Mouse (Mus musculus) layer of hippocampus, adult 2 months (tissue): Measurements from ENCODE around the gene Jak1. TPM values are rescaled to one million over a fixed set of nuclear protein-coding genes. Genes with fewer than 3 reads are reported as not detected.
"Not testable (repeated sequence)": the region's sequence is repeated elsewhere in the genome, so short reads cannot be mapped to it uniquely, and the experiment has no call there.

ENCODE experiments used
- DNase-seq, 2 experiments: peaks; one replicate each; pipeline ENCODE4 v3.0.0; 2022; ENCODE audit warnings: low spot score in 2 of 2
- H3K27ac ChIP-seq: fragments of 200-600 bp; 2 replicates; pipeline ENCODE4 v1.8.1; 2022
- H3K4me3 ChIP-seq: fragments of 200-600 bp; 2 replicates; pipeline ENCODE4 v1.8.1; 2022; ENCODE audit warnings: mild to moderate bottlenecking
- CTCF ChIP-seq: fragments of 200-600 bp; conservative IDR thresholded peaks from 2 replicates; pipeline ENCODE4 v1.8.1; 2022; ENCODE audit warnings: antibody characterized with exemption, mild to moderate bottlenecking, moderate library complexity
- total RNA-seq, 2 experiments: library from RNA; stranded (reverse); gene quantifications; 2 replicates each; pipeline ENCODE4 v1.2.3; 2021

Gene Jak1
- total RNA-seq, 2 experiments from 2014 or later, result 124 to 128 TPM

- Histone ChIP-seq H3K27ac (peak overlapping the region; percentile 54; the same call in 1 of the 2 replicates), H3K4me3 (peak overlapping the region; percentile 57)
- peak in 1 of 2 experiments; percentile 21 for DNase-seq
- TF ChIP-seq CTCF, result no peak
Observed at GRCm38 (mm10) chr4:101292736-101293541, 27.9 kb upstream of the Jak1 start.

- 0 out of 2 replicates have a peak, but pooled peaks have one; percentile 19 for TF ChIP-seq CTCF
- H3K4me3 ChIP-seq, result peak overlapping the region; percentile 57
- peak; percentile 48 to 71 for DNase-seq
- peak overlapping the region; percentile 54; the same call in 1 of the 2 replicates for H3K27ac ChIP-seq
Observed at GRCm38 (mm10) chr4:101292028-101292735, 27.1 kb upstream of the Jak1 start.

GRCm38 (mm10) chr4:101288292-101288691, 23.2 kb upstream of the Jak1 start:
- no peak for DNase-seq
- H3K4me3 ChIP-seq, result no peak overlapping the region
- TF ChIP-seq CTCF, result no peak
- H3K27ac ChIP-seq, result no peak overlapping the region

GRCm38 (mm10) chr4:101286562-101286961, 21.5 kb upstream of the Jak1 start:
- Histone ChIP-seq H3K4me3 (no peak overlapping the region), H3K27ac (no peak overlapping the region)
- DNase-seq, result no peak
- TF ChIP-seq CTCF, result no peak

- Histone ChIP-seq H3K4me3 (no peak overlapping the region), H3K27ac (no peak overlapping the region)
- TF ChIP-seq CTCF, result no peak
- DNase-seq, result no peak
Observed at GRCm38 (mm10) chr4:101285906-101286432, 20.9 kb upstream of the Jak1 start.

- TF ChIP-seq CTCF, result no peak
- H3K27ac ChIP-seq, result no peak overlapping the region
- H3K4me3 ChIP-seq, result no peak overlapping the region
- no peak for DNase-seq
Observed at GRCm38 (mm10) chr4:101283938-101284337, 18.9 kb upstream of the Jak1 start.

GRCm38 (mm10) chr4:101282237-101282636, 17.2 kb upstream of the Jak1 start:
- no peak for TF ChIP-seq CTCF
- no peak for DNase-seq

GRCm38 (mm10) chr4:101280119-101280518, 15.0 kb upstream of the Jak1 start:
- TF ChIP-seq CTCF, result no peak
- no peak overlapping the region for H3K4me3 ChIP-seq
- DNase-seq, result no peak
- no peak overlapping the region for H3K27ac ChIP-seq

More at GRCm38 (mm10) chr4:101282237-101282636, 17.2 kb upstream of the Jak1 start:
- no peak overlapping the region for H3K27ac ChIP-seq
- H3K4me3 ChIP-seq, result no peak overlapping the region

GRCm38 (mm10) chr4:101276456-101277070, 11.5 kb upstream of the Jak1 start:
- no peak for DNase-seq
- TF ChIP-seq CTCF, result no peak
- Histone ChIP-seq H3K4me3 (no peak overlapping the region), H3K27ac (no peak overlapping the region)

- no peak for TF ChIP-seq CTCF
- no peak for DNase-seq
- no peak overlapping the region for H3K4me3 ChIP-seq
- H3K27ac ChIP-seq, result no peak overlapping the region
Observed at GRCm38 (mm10) chr4:101275881-101276280, 10.8 kb upstream of the Jak1 start.

GRCm38 (mm10) chr4:101270734-101271133, 5.7 kb upstream of the Jak1 start:
- Histone ChIP-seq H3K27ac (no peak overlapping the region), H3K4me3 (no peak overlapping the region)
- no peak for DNase-seq
- no peak for TF ChIP-seq CTCF

GRCm38 (mm10) chr4:101268506-101268905, 3.4 kb upstream of the Jak1 start:
- H3K4me3 ChIP-seq, H3K27ac ChIP-seq, DNase-seq: not testable (repeated sequence)

- H3K4me3 ChIP-seq, result peak overlapping the region; percentile 86
- TF ChIP-seq CTCF, result no peak
- DNase-seq, result no peak
- no peak overlapping the region for H3K27ac ChIP-seq
Observed at GRCm38 (mm10) chr4:101265523-101265922, 441 bp upstream of the Jak1 start.
